Mouse (Mus musculus) heart, adult 8-10 months (tissue): ENCODE data around the gene Mettl14. TPM values are rescaled to one million over a fixed set of nuclear protein-coding genes. Genes with fewer than 3 reads are reported as not detected.

Source experiments
- DNase-seq: peaks from one replicate; pipeline ENCODE4 v3.0.0; 2022; ENCODE audit warnings: low spot score
- total RNA-seq, 4 experiments: library from RNA; stranded (reverse); gene quantifications; 2 replicates each; pipeline ENCODE4 v1.2.4; 2022

Gene Mettl14
- total RNA-seq, 4 experiments from 2014 or later: 11.4 to 13.1 (median 12.1) TPM

- DNase-seq: no peak
Observed at GRCm38 (mm10) chr3:123320341-123320740, 65.6 kb downstream of the Mettl14 start.

Other genes with a start within 250 kb of the Mettl14 start
- gene Synpo2, start 150.0 kb downstream of the Mettl14 start, total RNA-seq: 100 to 1,000 TPM in 2 of 4 experiments, 10 to 100 TPM in 2; 91.9 to 102 (median 100) TPM
- gene Sec24d, start 118.7 kb downstream of the Mettl14 start, total RNA-seq: 10 to 100 TPM; 31.1 to 37.7 (median 35.0) TPM
- under 1 TPM; 0.33 to 0.95 (median 0.64) TPM for gene Prss12, start 60.8 kb upstream of the Mettl14 start, total RNA-seq